Mouse (Mus musculus): ENCODE measurements around the gene Mindy3. TPM values are rescaled to one million over a fixed set of nuclear protein-coding genes. Genes with fewer than 3 reads are reported as not detected.

Mindy3 gene
- polyA plus RNA-seq, 1 experiment = 54.7 TPM

DNA sequence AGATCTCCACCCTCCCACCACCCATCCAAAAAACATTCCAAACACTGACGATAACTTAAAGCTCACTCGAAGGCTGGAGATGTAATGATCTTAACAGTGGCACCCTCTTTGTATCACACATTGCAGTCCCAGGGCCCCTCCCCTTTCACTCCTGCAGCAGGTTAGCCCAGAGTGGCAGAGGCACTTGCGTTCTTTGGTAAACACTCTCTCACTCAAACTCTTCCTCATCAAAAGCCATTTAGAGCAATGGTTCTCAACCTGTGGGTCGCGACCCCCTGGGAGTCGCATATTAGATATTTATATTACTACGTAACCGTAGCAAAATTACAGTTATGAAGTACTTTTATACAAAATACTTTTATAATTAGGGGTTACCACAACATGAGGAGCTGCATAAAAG is 1.1 kb downstream of the Mindy3 start:
- Histone ChIP-seq H3K4me1 (ENCODE audit: control insufficient read depth, insufficient read depth, low read length) (no peaks in the 10 kb centered on the region), H3K4me3 (ENCODE audit: insufficient read depth, low read length) (peak overlapping the region; percentile 100), H3K27ac (ENCODE audit: insufficient read depth, low read length) (no peak overlapping the region)
- TF ChIP-seq POLR2A (IDR thresholded peaks at IDR 0.05; ENCODE audit: extremely low read depth, insufficient read depth, low read length) (no peak), CTCF (IDR thresholded peaks at IDR 0.05; ENCODE audit: extremely low read depth, insufficient read depth, low read length) (no peak)

DNA sequence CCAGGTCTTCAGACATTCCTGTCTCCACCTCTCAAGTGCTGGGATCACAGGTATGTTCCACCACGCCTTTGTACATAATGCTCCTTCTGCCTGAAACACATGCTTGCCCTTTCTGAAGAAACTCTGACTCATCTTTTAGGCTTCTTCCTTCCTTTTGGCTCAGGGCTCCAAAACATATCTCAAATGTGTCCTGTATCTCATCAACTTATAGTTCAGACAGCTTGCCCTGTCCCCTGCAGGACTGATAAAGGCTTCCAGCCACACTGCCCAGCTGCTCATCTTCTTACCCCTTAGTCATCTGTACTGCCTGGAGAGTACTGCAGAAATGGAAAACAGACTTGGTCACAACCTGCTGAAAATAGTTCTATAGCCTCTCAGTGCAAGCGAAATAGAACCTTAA is 7.0 kb downstream of the Mindy3 start:
- Histone ChIP-seq H3K4me3 (ENCODE audit: insufficient read depth, low read length) (no peak overlapping the region), H3K4me1 (ENCODE audit: control insufficient read depth, insufficient read depth, low read length) (no peaks in the 10 kb centered on the region), H3K27ac (ENCODE audit: insufficient read depth, low read length) (no peak overlapping the region)
- TF ChIP-seq CTCF (IDR thresholded peaks at IDR 0.05; ENCODE audit: extremely low read depth, insufficient read depth, low read length) (no peak), POLR2A (IDR thresholded peaks at IDR 0.05; ENCODE audit: extremely low read depth, insufficient read depth, low read length) (no peak)

DNA sequence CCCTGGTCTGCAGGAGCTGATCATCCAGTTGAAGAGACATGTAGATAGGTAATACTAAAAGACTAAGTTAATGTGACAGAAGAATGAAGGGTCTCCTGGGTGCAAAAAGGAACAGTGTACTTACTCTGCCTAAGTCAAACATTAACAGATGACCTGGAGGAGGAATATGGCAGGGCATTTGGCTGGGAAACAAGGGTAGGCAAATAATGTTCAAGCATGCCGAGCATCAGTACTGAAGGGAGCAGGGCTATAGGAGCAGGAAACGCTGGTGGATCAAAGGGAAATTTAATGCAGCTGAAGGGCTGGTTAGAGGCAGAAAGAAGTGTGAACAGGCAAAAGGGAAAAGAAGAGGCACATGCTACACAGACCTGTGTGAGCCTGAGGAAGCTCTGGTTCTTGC is 8.1 kb downstream of the Mindy3 start:
- no peak overlapping the region for H3K27ac ChIP-seq (ENCODE audit: insufficient read depth, low read length)
- no peak overlapping the region for H3K4me3 ChIP-seq (ENCODE audit: insufficient read depth, low read length)
- no peaks in the 10 kb centered on the region for H3K4me1 ChIP-seq (ENCODE audit: control insufficient read depth, insufficient read depth, low read length)
- no peak for TF ChIP-seq CTCF (IDR thresholded peaks at IDR 0.05; ENCODE audit: extremely low read depth, insufficient read depth, low read length)
- no peak for TF ChIP-seq POLR2A (IDR thresholded peaks at IDR 0.05; ENCODE audit: extremely low read depth, insufficient read depth, low read length)

DNA sequence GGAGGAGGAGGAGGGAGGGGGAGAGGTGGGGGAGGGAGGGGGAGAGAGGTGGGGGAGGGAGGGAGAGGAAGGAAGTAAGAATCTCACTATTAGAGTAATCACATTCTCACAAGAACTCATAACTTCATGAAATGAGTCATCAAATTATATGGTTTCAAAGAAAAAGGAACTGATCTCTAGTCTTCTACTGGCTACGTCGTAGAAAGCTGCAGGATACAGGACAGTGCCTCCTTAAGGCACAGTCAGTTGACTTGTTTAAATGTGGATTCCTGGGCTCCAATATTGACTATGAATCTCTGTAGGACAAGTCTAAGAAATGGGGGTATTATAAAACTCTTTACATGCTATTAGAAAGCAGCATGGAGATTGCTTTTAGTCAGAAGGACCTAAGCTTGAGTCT is 12.5 kb downstream of the Mindy3 start:
- TF ChIP-seq POLR2A (IDR thresholded peaks at IDR 0.05; ENCODE audit: extremely low read depth, insufficient read depth, low read length) (no peak), CTCF (IDR thresholded peaks at IDR 0.05; ENCODE audit: extremely low read depth, insufficient read depth, low read length) (no peak)
- Histone ChIP-seq H3K27ac (ENCODE audit: insufficient read depth, low read length) (no peak overlapping the region), H3K4me3 (ENCODE audit: insufficient read depth, low read length) (no peak overlapping the region)

DNA sequence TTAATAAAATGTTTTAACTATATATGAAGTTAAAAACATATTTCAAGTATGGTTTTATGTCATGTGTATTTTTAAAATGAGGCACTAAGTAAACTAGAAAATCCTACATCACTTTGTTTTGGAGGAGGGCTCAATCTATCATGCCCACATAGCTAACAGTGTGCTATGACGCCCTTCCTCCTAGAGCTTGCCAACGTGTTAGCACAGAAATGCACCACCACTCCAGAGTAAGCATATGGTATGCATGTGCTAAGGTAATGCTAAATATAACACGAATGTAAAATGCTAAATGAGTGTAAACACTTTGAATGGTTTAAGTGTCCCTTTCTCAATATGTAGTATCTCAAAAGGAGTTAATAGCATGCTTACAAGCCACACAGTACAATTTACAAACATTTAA is 16.8 kb downstream of the Mindy3 start:
- TF ChIP-seq POLR2A (IDR thresholded peaks at IDR 0.05; ENCODE audit: extremely low read depth, insufficient read depth, low read length) (no peak), CTCF (IDR thresholded peaks at IDR 0.05; ENCODE audit: extremely low read depth, insufficient read depth, low read length) (no peak)
- Histone ChIP-seq H3K4me1 (ENCODE audit: control insufficient read depth, insufficient read depth, low read length) (peaks cover 2% of the 10 kb centered on the region; the same call in 1 of the 2 replicates), H3K4me3 (ENCODE audit: insufficient read depth, low read length) (no peak overlapping the region), H3K27ac (ENCODE audit: insufficient read depth, low read length) (no peak overlapping the region)

More for the DNA sequence above, 12.5 kb downstream of the Mindy3 start:
- peaks cover 2% of the 10 kb centered on the region; the same call in 1 of the 2 replicates for H3K4me1 ChIP-seq (ENCODE audit: control insufficient read depth, insufficient read depth, low read length)

DNA sequence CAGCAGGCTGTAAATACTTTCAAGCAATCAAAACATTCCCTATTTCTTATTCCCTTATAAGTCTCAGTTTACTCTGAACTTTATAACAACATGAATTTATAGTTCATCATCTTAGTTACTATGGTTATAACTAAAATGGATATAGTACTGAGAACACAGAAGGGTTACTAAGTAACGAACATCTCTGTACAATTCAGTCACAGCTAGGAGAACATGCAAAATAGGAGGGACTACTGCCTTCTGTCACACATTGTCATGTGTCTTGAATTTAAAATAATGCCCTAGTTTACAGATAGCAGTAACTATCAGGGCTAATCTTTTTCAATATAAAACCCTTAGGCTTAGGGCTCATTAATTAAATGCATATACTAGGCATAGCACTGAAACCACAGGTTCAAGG is 18.1 kb downstream of the Mindy3 start:
- TF ChIP-seq CTCF (IDR thresholded peaks at IDR 0.05; ENCODE audit: extremely low read depth, insufficient read depth, low read length) = no peak
- TF ChIP-seq POLR2A (IDR thresholded peaks at IDR 0.05; ENCODE audit: extremely low read depth, insufficient read depth, low read length) = no peak
- H3K4me3 ChIP-seq (ENCODE audit: insufficient read depth, low read length) = no peak overlapping the region
- H3K4me1 ChIP-seq (ENCODE audit: control insufficient read depth, insufficient read depth, low read length) = peaks cover 2% of the 10 kb centered on the region; the same call in 1 of the 2 replicates
- H3K27ac ChIP-seq (ENCODE audit: insufficient read depth, low read length) = no peak overlapping the region

DNA sequence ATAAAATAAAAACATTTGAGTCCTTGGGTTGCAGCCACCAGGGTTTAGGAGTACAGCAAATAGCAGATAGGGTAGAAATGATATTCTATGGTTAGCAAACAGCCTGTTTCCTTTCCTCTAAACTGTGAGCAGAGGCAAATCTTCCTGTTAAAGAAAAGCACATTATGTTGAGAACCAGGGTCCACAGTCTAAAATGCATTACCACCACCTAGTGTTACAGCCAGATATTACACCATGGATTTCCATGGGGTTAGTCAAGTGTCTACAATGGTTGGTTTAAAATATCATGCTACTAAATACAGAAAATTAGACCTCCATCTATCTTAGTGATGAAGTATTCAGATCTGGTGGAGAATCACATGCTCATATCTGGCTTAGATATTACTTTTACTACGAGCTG is 30.2 kb downstream of the Mindy3 start:
- TF ChIP-seq POLR2A (IDR thresholded peaks at IDR 0.05; ENCODE audit: extremely low read depth, insufficient read depth, low read length) (no peak), CTCF (IDR thresholded peaks at IDR 0.05; ENCODE audit: extremely low read depth, insufficient read depth, low read length) (peak; percentile 20; the same call in 1 of the 2 replicates)

DNA sequence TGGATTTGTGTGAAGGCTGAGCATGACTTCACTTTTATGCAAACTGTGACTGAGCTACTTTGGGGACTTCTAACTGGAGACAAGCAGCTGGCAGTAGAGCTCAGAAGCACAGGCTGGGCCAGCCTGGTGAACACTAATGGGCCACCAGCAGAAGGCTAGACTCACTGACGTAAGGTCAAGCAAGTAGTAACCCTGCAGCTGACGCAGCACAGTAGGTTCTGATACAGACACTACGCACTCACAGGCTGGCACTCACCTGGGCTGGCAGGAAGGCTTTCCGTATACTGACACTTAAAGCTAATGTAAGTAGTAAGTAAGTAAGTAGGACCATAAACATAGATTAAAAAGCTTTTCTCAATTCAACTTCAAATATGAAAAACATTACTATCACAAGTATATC is 30.7 kb downstream of the Mindy3 start:
- Histone ChIP-seq H3K27ac (ENCODE audit: insufficient read depth, low read length) (no peak overlapping the region), H3K4me1 (ENCODE audit: control insufficient read depth, insufficient read depth, low read length) (no peaks in the 10 kb centered on the region), H3K4me3 (ENCODE audit: insufficient read depth, low read length) (no peak overlapping the region)
- TF ChIP-seq CTCF (IDR thresholded peaks at IDR 0.05; ENCODE audit: extremely low read depth, insufficient read depth, low read length) = no peak
- no peak for TF ChIP-seq POLR2A (IDR thresholded peaks at IDR 0.05; ENCODE audit: extremely low read depth, insufficient read depth, low read length)

More for the DNA sequence above, 30.2 kb downstream of the Mindy3 start:
- Histone ChIP-seq H3K4me3 (ENCODE audit: insufficient read depth, low read length) (no peak overlapping the region), H3K27ac (ENCODE audit: insufficient read depth, low read length) (no peak overlapping the region), H3K4me1 (ENCODE audit: control insufficient read depth, insufficient read depth, low read length) (no peaks in the 10 kb centered on the region)

DNA sequence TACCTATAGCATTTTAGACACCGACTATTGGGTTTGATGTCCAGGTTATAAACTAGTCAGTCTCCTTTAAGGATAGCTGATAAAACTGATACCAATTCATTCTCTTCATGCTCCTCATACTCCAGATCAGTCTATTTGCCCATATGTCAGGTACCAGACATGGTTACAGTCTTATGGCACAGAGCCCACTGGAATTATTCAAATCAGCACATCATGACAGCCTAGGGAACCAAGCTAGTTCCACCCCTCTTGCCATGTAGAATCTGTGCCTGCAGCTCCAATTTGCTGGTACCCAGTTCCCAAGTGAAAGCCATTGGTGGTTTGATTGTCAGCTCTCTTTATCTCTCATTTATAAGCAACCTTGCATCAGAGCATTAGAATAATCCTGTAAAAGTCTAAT is 34.9 kb downstream of the Mindy3 start:
- Histone ChIP-seq H3K4me1 (ENCODE audit: control insufficient read depth, insufficient read depth, low read length) (no peaks in the 10 kb centered on the region), H3K4me3 (ENCODE audit: insufficient read depth, low read length) (no peak overlapping the region), H3K27ac (ENCODE audit: insufficient read depth, low read length) (no peak overlapping the region)
- no peak for TF ChIP-seq POLR2A (IDR thresholded peaks at IDR 0.05; ENCODE audit: extremely low read depth, insufficient read depth, low read length)
- TF ChIP-seq CTCF (IDR thresholded peaks at IDR 0.05; ENCODE audit: extremely low read depth, insufficient read depth, low read length) = no peak

DNA sequence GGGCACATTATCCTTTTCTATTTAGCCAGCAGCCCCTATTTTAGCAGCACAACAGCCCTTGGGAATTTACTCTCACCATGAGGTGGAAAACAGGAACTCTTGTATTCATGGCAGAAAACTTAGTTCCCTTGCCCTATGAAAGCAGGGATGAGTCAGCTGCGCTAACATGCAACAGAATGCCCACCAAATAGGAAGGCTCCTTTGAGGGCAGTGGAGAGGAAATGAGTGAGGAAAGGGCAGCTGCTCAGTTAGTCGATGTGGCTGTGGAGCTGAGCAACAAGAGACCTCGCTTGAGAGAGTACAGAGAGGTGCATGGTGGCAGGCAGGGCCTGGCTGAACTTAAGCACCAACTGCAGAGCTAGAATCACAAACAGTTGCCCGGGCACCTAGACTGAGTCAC is 36.6 kb downstream of the Mindy3 start:
- Histone ChIP-seq H3K27ac (ENCODE audit: insufficient read depth, low read length) (no peak overlapping the region), H3K4me3 (ENCODE audit: insufficient read depth, low read length) (no peak overlapping the region), H3K4me1 (ENCODE audit: control insufficient read depth, insufficient read depth, low read length) (no peaks in the 10 kb centered on the region)
- no peak for TF ChIP-seq CTCF (IDR thresholded peaks at IDR 0.05; ENCODE audit: extremely low read depth, insufficient read depth, low read length)
- no peak for TF ChIP-seq POLR2A (IDR thresholded peaks at IDR 0.05; ENCODE audit: extremely low read depth, insufficient read depth, low read length)

Measured in cortical plate, adult 2 months (tissue).